Mouse (Mus musculus) heart, embryonic 15.5 days (tissue): ENCODE measurements around the gene B3gnt3. TPM values are rescaled to one million over a fixed set of nuclear protein-coding genes. Genes with fewer than 3 reads are reported as not detected.
A peak's percentile ranks its signal among the peaks of the same experiment; 100 is the strongest.

ENCODE experiments used
- ATAC-seq: fragments of 200-750 bp; cut with Nextera tagmentation; replicated peaks from 2 replicates; pipeline ENCODE4 v1.8.0; 2017; ENCODE audit warnings: low read depth, moderate TSS enrichment; ENCODE audit not compliant: insufficient number of reproducible peaks, insufficient read depth, low FRiP score
- H3K27ac ChIP-seq: fragments of 300-500 bp; sonication (generic); 2 replicates; pipeline ENCODE4 v1.5.1; 2015; ENCODE audit warnings: mild to moderate bottlenecking, inconsistent platforms
- H3K27me3 ChIP-seq: fragments of 300-500 bp; sonication (generic); 2 replicates; pipeline ENCODE4 v1.6.1; 2015; ENCODE audit warnings: inconsistent platforms
- H3K36me3 ChIP-seq: fragments of 300-500 bp; sonication (generic); 2 replicates; pipeline ENCODE4 v1.6.1; 2015; ENCODE audit warnings: mild to moderate bottlenecking, inconsistent platforms
- H3K4me1 ChIP-seq: fragments of 300-500 bp; sonication (generic); replicated peaks from 2 replicates; pipeline ENCODE4 v1.6.1; 2015; ENCODE audit warnings: inconsistent platforms
- H3K4me2 ChIP-seq: fragments of 300-500 bp; sonication (generic); 2 replicates; pipeline ENCODE4 v1.6.1; 2015; ENCODE audit warnings: inconsistent platforms, mild to moderate bottlenecking, moderate library complexity
- H3K4me3 ChIP-seq: fragments of 300-500 bp; sonication (generic); 2 replicates; pipeline ENCODE4 v1.5.1; 2015; ENCODE audit warnings: mild to moderate bottlenecking, inconsistent platforms
- H3K9ac ChIP-seq: fragments of 300-500 bp; sonication (generic); 2 replicates; pipeline ENCODE4 v1.6.1; 2015; ENCODE audit warnings: mild to moderate bottlenecking, inconsistent platforms
- H3K9me3 ChIP-seq: fragments of 300-500 bp; sonication (generic); replicated peaks from 2 replicates; pipeline ENCODE4 v1.6.1; 2016; ENCODE audit warnings: inconsistent platforms
- WGBS: fragments of 180-500 bp; shearing (Covaris S2); methylation state at CpG from one replicate; pipeline ENCODE4 v1.1.7; 2015; ENCODE audit warnings: mixed read lengths; 5-methylcytosine and 5-hydroxymethylcytosine counted together
- polyA plus RNA-seq: library from polyadenylated mRNA; unstranded; fragments of >200 nt; fragmentation: Nextera tagmentation; extraction: Ambion mirVana; gene quantifications from 2 replicates; pipeline ENCODE4 v1.2.1, GENCODE M21; 2015

Gene B3gnt3
- polyA plus RNA-seq, 1 experiment from 2014 or later, result 3.4 TPM

- peaks cover 42% of the 10 kb centered on the region for H3K4me1 ChIP-seq
- H3K27me3 ChIP-seq, result peaks cover 31% of the 10 kb centered on the region
- peak within 1 kb of the TSS; percentile 62 for H3K4me3 ChIP-seq
- H3K9ac ChIP-seq, result peak within 1 kb of the TSS; percentile 77
- peak within 1 kb of the TSS; percentile 79 for H3K4me2 ChIP-seq
- ATAC-seq, result peak; percentile 29; the same call in 1 of the 2 replicates
- H3K27ac ChIP-seq, result peak within 1 kb of the TSS; percentile 76
- no peaks in the 10 kb centered on the region for H3K36me3 ChIP-seq
- no peaks in the 10 kb centered on the region for H3K9me3 ChIP-seq
- WGBS, result 4% methylated on average over 40 of the region's 40 CpGs
Observed at GRCm38 (mm10) chr8:71676020-71676741, 25.4 kb downstream of the B3gnt3 start, which contains the start of gene Jak3. Jak3 (plus strand) TSS chr8:71676296.

DNA sequence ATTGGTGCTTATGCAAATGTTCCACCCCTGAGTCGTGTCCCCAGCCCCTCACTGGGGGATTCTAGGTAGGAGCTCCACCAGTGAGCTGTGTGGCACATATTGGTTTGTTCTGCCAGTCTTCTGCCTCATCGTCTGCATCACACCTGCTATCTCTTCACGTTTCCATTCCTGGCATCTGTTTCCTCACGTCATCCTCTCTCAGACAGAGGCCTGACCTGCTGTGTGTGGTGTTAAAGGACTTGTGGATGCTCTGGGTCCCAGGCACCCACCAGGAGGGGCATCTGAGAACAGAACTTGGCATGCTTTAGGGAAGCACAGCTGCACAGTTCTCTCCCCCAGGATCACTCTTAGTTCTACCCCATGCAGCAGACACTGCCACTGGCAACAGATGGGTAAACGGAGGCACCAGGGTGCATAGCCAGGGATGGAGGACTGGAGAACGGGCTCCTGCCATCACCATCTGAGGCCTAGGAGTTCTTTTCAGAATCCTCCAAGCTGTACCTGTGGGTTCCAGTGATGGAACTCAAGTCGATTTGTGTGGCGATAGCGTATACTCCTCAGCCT lies 26.1 kb downstream of the B3gnt3 start:
- ATAC-seq, result no peak
- peaks cover 28% of the 10 kb centered on the region for H3K27me3 ChIP-seq

GRCm38 (mm10) chr8:71674071-71674470 lies 27.5 kb downstream of the B3gnt3 start:
- Histone ChIP-seq H3K4me3 (no peak overlapping the region), H3K27me3 (peaks cover 21% of the 10 kb centered on the region), H3K9me3 (no peaks in the 10 kb centered on the region), H3K4me2 (no peak overlapping the region), H3K36me3 (no peaks in the 10 kb centered on the region), H3K27ac (no peak overlapping the region), H3K9ac (no peak overlapping the region), H3K4me1 (peaks cover 40% of the 10 kb centered on the region)
- WGBS, result 73% methylated on average over 2 of the region's 2 CpGs
- no peak for ATAC-seq

More for the DNA sequence above, 26.1 kb downstream of the B3gnt3 start:
- Histone ChIP-seq H3K4me3 (peak overlapping the region; percentile 62), H3K4me2 (peak overlapping the region; percentile 79), H3K27ac (peak overlapping the region; percentile 76), H3K9me3 (no peaks in the 10 kb centered on the region), H3K4me1 (peaks cover 43% of the 10 kb centered on the region), H3K9ac (peak overlapping the region; percentile 77), H3K36me3 (no peaks in the 10 kb centered on the region)
- WGBS, result 39% methylated on average over 9 of the region's 9 CpGs

- Histone ChIP-seq H3K4me1 (peaks cover 50% of the 10 kb centered on the region), H3K27ac (peak overlapping the region; percentile 66; the same call in 1 of the 2 replicates), H3K4me3 (peak overlapping the region; percentile 61; the same call in 1 of the 2 replicates), H3K9me3 (no peaks in the 10 kb centered on the region), H3K36me3 (no peaks in the 10 kb centered on the region), H3K27me3 (peaks cover 10% of the 10 kb centered on the region; the same call in 1 of the 2 replicates), H3K4me2 (peak overlapping the region; percentile 100), H3K9ac (no peak overlapping the region)
- WGBS, result 65% methylated on average over 6 of the region's 6 CpGs
- ATAC-seq, result no peak
Observed at GRCm38 (mm10) chr8:71672168-71672735, 29.3 kb downstream of the B3gnt3 start.

GRCm38 (mm10) chr8:71671549-71671965 lies 30.0 kb downstream of the B3gnt3 start, which contains the start of gene Unc13a:
Unc13a (minus strand) TSS chr8:71671757.
- peaks cover 57% of the 10 kb centered on the region for H3K4me1 ChIP-seq
- peak within 1 kb of the TSS; percentile 100 for H3K4me2 ChIP-seq
- WGBS, result under 1% methylated on average over 42 of the region's 42 CpGs
- peak; percentile 48 for ATAC-seq
- peak within 1 kb of the TSS; percentile 57 for H3K9ac ChIP-seq
- H3K27me3 ChIP-seq, result peaks cover 10% of the 10 kb centered on the region; the same call in 1 of the 2 replicates
- H3K27ac ChIP-seq, result peak within 1 kb of the TSS; percentile 66
- H3K9me3 ChIP-seq, result no peaks in the 10 kb centered on the region
- no peaks in the 10 kb centered on the region for H3K36me3 ChIP-seq
- peak within 1 kb of the TSS; percentile 61 for H3K4me3 ChIP-seq

- no peak overlapping the region for H3K27ac ChIP-seq
- WGBS, result 1% methylated on average over 62 of the region's 64 CpGs
- ATAC-seq, result peak; percentile 9
- H3K4me1 ChIP-seq, result peaks cover 60% of the 10 kb centered on the region
- H3K4me2 ChIP-seq, result peak overlapping the region; percentile 100
- peak overlapping the region; percentile 38; the same call in 1 of the 2 replicates for H3K9ac ChIP-seq
- no peaks in the 10 kb centered on the region for H3K9me3 ChIP-seq
- no peaks in the 10 kb centered on the region for H3K36me3 ChIP-seq
- peaks cover 10% of the 10 kb centered on the region; the same call in 1 of the 2 replicates for H3K27me3 ChIP-seq
- peak overlapping the region; percentile 61 for H3K4me3 ChIP-seq
Observed at GRCm38 (mm10) chr8:71670621-71671548, 30.7 kb downstream of the B3gnt3 start.

DNA sequence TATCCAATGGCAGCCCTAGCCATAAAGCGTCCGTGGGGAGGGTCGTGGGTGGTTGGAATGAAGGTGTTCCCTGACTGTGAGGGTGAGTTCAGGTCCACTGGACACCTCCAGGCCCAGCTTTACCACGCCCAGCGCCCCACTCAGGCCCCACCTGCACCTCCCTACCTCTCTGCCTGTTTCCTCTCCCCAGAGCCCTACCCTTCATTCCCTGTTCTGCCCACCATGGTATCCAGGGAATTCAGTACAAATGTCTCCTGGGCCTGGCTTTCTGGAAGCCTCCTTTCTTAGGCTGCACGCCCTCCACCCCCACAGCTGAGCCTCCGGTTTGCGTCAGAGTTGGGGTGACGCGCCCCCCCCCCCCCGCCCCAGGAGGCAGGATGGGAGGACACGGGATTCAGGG lies 31.4 kb downstream of the B3gnt3 start:
- 0 out of 2 replicates have a peak overlapping the region, but pooled peaks have one; percentile 38 for H3K9ac ChIP-seq
- no peaks in the 10 kb centered on the region for H3K9me3 ChIP-seq
- H3K27ac ChIP-seq, result no peak overlapping the region
- peak overlapping the region; percentile 100 for H3K4me2 ChIP-seq
- 8% methylated on average over 12 of the region's 12 CpGs for WGBS
- peaks cover 61% of the 10 kb centered on the region for H3K4me1 ChIP-seq
- ATAC-seq, result no peak
- no peaks in the 10 kb centered on the region for H3K36me3 ChIP-seq
- peak overlapping the region; percentile 61 for H3K4me3 ChIP-seq
- H3K27me3 ChIP-seq, result peaks cover 10% of the 10 kb centered on the region; the same call in 1 of the 2 replicates

DNA sequence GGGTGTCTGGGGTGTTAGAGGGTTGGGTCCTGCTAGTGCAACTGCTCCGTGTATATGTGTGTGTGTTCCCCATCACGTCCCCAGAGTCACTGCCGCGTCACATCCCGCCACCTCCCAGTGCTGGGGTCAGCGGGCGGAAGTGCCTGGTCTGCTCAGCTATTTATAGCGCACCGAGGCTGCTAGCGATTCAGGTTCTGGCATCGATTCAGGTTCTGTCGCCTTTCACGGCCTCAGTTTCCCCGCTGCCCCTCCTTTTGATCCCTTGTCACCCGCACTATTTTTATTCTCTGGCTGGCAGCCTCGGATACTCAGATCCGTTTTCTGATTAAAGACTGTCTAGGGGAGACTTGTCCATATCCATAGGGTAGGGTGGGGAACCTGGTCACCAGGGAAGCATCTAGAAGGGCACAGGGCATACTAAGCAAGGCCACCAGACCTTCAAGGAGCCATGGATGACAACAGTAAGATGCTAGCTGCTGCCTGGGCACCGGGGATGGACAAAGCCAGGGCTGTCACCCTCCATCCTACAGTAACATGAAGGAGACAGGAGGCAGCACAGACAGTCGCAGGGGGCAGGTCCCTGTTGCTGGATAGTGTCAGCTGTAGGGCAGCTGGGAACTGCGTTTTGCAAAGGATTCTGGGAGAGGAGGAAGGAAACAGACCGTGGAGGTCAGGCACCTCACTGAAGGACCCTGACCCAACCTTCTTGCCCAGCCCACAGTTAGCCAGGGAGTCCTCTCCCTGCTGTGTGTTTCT lies 33.2 kb downstream of the B3gnt3 start:
- peak overlapping the region; percentile 37 for H3K9ac ChIP-seq
- peak overlapping the region; percentile 28 for H3K4me3 ChIP-seq
- peak overlapping the region; percentile 69 for H3K27ac ChIP-seq

GRCm38 (mm10) chr8:71667256-71667655 lies 34.3 kb downstream of the B3gnt3 start:
- no peak overlapping the region for H3K4me2 ChIP-seq
- 66% methylated on average over 5 of the region's 5 CpGs for WGBS
- H3K4me3 ChIP-seq, result no peak overlapping the region
- peak overlapping the region; percentile 69 for H3K27ac ChIP-seq
- peak overlapping the region; percentile 37; the same call in 1 of the 2 replicates for H3K9ac ChIP-seq
- ATAC-seq, result no peak
- peaks cover 63% of the 10 kb centered on the region for H3K4me1 ChIP-seq
- peaks cover 19% of the 10 kb centered on the region; the same call in 1 of the 2 replicates for H3K27me3 ChIP-seq
- H3K9me3 ChIP-seq, result no peaks in the 10 kb centered on the region
- H3K36me3 ChIP-seq, result no peaks in the 10 kb centered on the region

More for the DNA sequence above, 33.2 kb downstream of the B3gnt3 start:
- H3K36me3 ChIP-seq, result no peaks in the 10 kb centered on the region
- ATAC-seq, result peak; percentile 58; the same call in 1 of the 2 replicates
- peak overlapping the region; percentile 58 for H3K4me2 ChIP-seq
- H3K4me1 ChIP-seq, result peaks cover 63% of the 10 kb centered on the region
- WGBS, result under 1% methylated on average over 21 of the region's 21 CpGs
- peaks cover 10% of the 10 kb centered on the region; the same call in 1 of the 2 replicates for H3K27me3 ChIP-seq
- no peaks in the 10 kb centered on the region for H3K9me3 ChIP-seq

- H3K27ac ChIP-seq, result no peak overlapping the region
Observed at GRCm38 (mm10) chr8:71666855-71667254, 34.7 kb downstream of the B3gnt3 start.

More at GRCm38 (mm10) chr8:71666855-71667254, 34.7 kb downstream of the B3gnt3 start:
- no peak for ATAC-seq
- Histone ChIP-seq H3K27me3 (peaks cover 21% of the 10 kb centered on the region; the same call in 1 of the 2 replicates), H3K4me3 (no peak overlapping the region), H3K4me2 (no peak overlapping the region), H3K36me3 (no peaks in the 10 kb centered on the region), H3K4me1 (peaks cover 60% of the 10 kb centered on the region), H3K9ac (no peak overlapping the region), H3K9me3 (no peaks in the 10 kb centered on the region)
- WGBS, result 50% methylated on average over 1 of the region's 1 CpGs
